Mouse (Mus musculus): Measurements from ENCODE around the gene St6galnac5. TPM values are rescaled to one million over a fixed set of nuclear protein-coding genes. Genes with fewer than 3 reads are reported as not detected.

Gene St6galnac5
- polyA plus RNA-seq, 1 experiment from 2014 or later = 1.5 TPM

DNA sequence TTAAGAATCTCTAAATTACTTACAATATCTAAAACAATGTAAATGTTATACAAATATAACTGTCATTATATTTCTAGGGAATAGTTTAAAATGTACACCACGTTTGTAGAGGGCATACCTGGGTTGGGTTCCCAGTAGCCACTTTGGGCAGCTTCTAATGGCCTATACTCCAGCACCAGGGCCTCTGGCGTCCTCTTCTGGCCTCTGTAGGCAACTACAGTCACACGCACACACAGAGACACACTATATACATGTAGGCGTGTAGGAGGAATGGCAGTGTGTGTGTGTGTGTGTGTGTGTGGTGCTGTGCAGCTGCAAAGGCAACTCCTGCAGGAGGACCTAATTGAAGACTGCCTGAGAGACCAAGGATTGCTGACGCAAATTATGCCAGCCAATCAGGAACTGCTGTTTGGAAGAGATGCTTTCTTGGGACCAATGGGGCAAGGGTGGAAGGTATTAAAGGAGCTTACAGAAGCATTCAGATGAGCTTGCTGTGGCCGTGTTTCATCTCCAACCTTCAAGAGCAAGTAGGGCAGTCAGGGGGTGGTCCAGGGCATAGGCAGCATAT, 106.2 kb downstream of the St6galnac5 start:
- H3K4me1 ChIP-seq (ENCODE audit: control insufficient read depth, insufficient read depth, low read length) = peaks cover 10% of the 10 kb centered on the region; the same call in 1 of the 2 replicates
- H3K36me3 ChIP-seq (ENCODE audit: control insufficient read depth, insufficient read depth, low read length) = no peaks in the 10 kb centered on the region
- H3K9ac ChIP-seq (replicated peaks; ENCODE audit: low read depth, low read length) = no peak overlapping the region
- H3K27ac ChIP-seq (ENCODE audit: low read length) = no peak overlapping the region
- no peak overlapping the region for H3K4me2 ChIP-seq (replicated peaks; ENCODE audit: low read depth, low read length)
- H3K27me3 ChIP-seq (ENCODE audit: control insufficient read depth, insufficient read depth, low read length) = no peaks in the 10 kb centered on the region
- no peak overlapping the region for H3K4me3 ChIP-seq (ENCODE audit: low read depth, low read length)
- ATAC-seq (ENCODE audit: insufficient number of reproducible peaks, insufficient read depth, low FRiP score, low read depth) = no peak
- WGBS = 83% methylated on average over 6 of the region's 6 CpGs
- no peaks in the 10 kb centered on the region for H3K9me3 ChIP-seq (ENCODE audit: control insufficient read depth, low read depth, low read length)

DNA sequence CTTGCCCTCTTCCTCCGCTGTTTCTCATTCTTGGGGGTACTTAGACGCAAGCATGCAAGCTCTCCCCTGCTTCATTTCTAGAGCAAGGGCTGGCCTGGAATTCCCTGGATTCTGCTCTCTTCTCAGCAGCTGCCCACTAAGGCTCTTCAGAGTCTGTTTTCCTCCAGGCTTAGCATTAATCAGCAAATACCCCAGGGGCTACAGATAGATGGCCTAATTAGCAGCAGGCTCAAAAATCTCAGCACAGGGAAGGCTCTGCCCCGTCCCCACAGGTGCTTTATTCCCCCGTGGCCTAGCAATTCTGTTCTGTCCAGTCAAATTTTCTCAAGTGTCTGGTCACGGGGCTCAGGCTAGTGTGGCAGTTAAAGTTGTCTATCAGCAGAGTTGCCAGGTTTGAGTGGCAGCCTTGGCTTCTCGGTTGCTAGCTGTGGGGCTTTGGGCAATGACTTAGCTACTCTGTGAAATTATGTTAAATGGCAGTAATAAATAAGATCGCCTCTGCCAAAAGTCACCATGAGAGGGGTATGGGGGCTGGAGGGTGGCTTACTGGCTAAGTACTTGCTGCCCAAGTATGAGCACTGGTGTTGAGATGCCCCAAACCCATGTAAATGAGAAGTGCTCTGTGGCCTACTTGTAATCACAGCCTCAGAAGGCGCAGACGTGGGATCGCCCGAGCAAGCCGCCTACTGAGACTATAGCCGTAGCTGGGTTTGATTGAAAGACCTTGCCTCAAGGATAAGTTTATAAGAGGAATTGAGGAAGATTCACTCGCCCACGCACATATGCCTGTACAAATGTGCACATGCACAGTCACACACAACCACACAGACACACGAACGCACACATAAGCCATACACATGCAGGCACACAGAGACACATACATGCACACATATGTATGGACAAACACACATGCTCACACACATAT, 107.4 kb downstream of the St6galnac5 start:
- Histone ChIP-seq H3K27me3 (ENCODE audit: control insufficient read depth, insufficient read depth, low read length) (no peaks in the 10 kb centered on the region), H3K27ac (ENCODE audit: low read length) (no peak overlapping the region), H3K4me3 (ENCODE audit: low read depth, low read length) (no peak overlapping the region), H3K4me2 (replicated peaks; ENCODE audit: low read depth, low read length) (no peak overlapping the region), H3K9ac (replicated peaks; ENCODE audit: low read depth, low read length) (no peak overlapping the region), H3K4me1 (ENCODE audit: control insufficient read depth, insufficient read depth, low read length) (0 out of 2 replicates have a peak, but pooled peaks cover 3% of the 10 kb centered on the region), H3K36me3 (ENCODE audit: control insufficient read depth, insufficient read depth, low read length) (no peaks in the 10 kb centered on the region), H3K9me3 (ENCODE audit: control insufficient read depth, low read depth, low read length) (no peaks in the 10 kb centered on the region)
- 91% methylated on average over 17 of the region's 17 CpGs for WGBS
- ATAC-seq (ENCODE audit: insufficient number of reproducible peaks, insufficient read depth, low FRiP score, low read depth) = no peak

DNA sequence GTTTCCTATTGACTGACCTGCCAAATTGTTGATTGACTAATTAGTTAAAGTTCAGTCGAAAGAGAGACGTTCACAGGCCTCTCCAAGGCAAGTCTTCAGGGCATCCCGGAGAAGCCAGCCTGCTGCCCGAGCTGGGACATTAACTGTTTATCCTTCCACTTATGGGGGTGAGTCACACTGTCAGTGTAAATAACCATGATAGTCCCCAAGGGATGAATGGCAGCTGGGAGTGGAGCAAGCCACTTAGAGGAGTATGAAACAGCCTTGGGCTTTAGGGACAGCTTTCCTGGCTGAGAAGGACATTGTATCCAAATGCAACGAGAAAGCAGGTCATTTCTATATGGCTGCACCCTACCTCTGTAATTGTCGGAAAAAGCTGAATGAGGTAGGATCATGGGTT, 109.5 kb downstream of the St6galnac5 start:
- Histone ChIP-seq H3K4me3 (ENCODE audit: low read depth, low read length) (no peak overlapping the region), H3K36me3 (ENCODE audit: control insufficient read depth, insufficient read depth, low read length) (no peaks in the 10 kb centered on the region), H3K27me3 (ENCODE audit: control insufficient read depth, insufficient read depth, low read length) (no peaks in the 10 kb centered on the region), H3K27ac (ENCODE audit: low read length) (no peak overlapping the region), H3K9ac (replicated peaks; ENCODE audit: low read depth, low read length) (no peak overlapping the region), H3K4me2 (replicated peaks; ENCODE audit: low read depth, low read length) (no peak overlapping the region), H3K4me1 (ENCODE audit: control insufficient read depth, insufficient read depth, low read length) (no peaks in the 10 kb centered on the region), H3K9me3 (ENCODE audit: control insufficient read depth, low read depth, low read length) (no peaks in the 10 kb centered on the region)
- WGBS = 67% methylated on average over 6 of the region's 6 CpGs
- no peak for ATAC-seq (ENCODE audit: insufficient number of reproducible peaks, insufficient read depth, low FRiP score, low read depth)

DNA sequence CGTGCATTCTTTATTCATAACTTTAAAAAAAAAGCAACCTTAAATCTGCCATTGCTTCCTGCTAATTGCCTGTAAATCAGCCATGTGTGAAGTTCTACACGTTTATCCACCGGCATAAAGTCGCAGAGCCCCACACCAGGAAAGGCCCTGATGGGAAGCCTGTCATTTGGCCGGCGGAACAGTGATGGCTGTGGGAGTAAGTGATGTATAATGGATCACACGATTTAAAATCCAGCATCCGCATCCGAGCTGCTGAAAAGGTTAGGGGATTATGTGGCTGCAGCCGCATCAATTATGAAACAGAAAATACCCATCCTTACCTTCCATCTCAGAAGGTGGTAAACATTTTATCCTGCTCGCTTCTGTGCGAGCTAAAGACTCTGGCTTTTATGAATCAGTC, 110.0 kb downstream of the St6galnac5 start:
- Histone ChIP-seq H3K36me3 (ENCODE audit: control insufficient read depth, insufficient read depth, low read length) (no peaks in the 10 kb centered on the region), H3K4me2 (replicated peaks; ENCODE audit: low read depth, low read length) (no peak overlapping the region), H3K9me3 (ENCODE audit: control insufficient read depth, low read depth, low read length) (no peaks in the 10 kb centered on the region), H3K27ac (ENCODE audit: low read length) (no peak overlapping the region), H3K9ac (replicated peaks; ENCODE audit: low read depth, low read length) (no peak overlapping the region), H3K27me3 (ENCODE audit: control insufficient read depth, insufficient read depth, low read length) (no peaks in the 10 kb centered on the region), H3K4me1 (ENCODE audit: control insufficient read depth, insufficient read depth, low read length) (no peaks in the 10 kb centered on the region), H3K4me3 (ENCODE audit: low read depth, low read length) (no peak overlapping the region)
- no peak for ATAC-seq (ENCODE audit: insufficient number of reproducible peaks, insufficient read depth, low FRiP score, low read depth)
- 76% methylated on average over 12 of the region's 12 CpGs for WGBS

DNA sequence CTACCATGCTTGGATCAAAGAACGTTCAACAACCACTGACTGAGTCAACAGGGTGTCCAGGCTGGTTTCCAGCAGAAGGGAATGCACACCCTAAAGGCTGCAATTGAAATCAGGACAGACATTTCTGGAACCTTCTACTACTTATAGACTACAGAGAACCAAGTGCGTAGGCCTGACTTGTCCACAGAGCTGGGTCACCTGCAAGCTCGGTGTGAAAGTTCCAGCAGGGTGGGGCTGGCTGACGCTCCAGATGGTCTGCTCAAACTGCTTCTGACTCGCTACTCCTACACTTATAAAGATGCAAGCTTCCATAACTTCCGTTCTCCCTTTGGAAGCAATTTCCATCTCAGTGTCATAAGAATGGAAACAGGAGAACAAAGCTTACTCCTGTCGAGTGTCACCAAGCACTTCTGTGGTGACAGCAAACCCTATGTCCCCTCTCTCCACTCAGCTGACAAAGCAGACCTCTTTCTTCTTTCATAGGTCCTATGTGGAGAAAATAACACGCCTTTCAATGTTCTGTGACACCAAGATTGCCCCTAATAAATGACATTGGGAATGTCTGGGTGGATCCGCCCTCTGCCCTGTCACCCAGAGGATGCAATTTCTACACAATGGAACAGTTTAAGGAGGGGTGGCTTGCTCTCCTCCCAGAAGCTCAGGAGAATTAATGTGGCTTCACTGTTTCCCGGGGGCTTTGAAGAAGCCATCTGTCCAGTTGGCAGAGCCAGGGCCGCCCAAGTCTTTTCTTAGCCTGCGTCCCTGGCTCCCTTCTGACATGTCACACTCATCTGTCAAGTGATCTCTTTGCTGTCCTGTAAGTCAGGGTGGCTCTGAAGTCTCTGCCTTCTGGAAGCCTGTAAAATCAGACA, 114.2 kb downstream of the St6galnac5 start:
- H3K9me3 ChIP-seq (ENCODE audit: control insufficient read depth, low read depth, low read length) = no peaks in the 10 kb centered on the region; the same call in 1 of the 2 replicates
- no peak overlapping the region for H3K9ac ChIP-seq (replicated peaks; ENCODE audit: low read depth, low read length)
- no peak overlapping the region for H3K4me3 ChIP-seq (ENCODE audit: low read depth, low read length)
- H3K27me3 ChIP-seq (ENCODE audit: control insufficient read depth, insufficient read depth, low read length) = no peaks in the 10 kb centered on the region
- no peaks in the 10 kb centered on the region for H3K4me1 ChIP-seq (ENCODE audit: control insufficient read depth, insufficient read depth, low read length)
- WGBS = 77% methylated on average over 12 of the region's 12 CpGs
- H3K36me3 ChIP-seq (ENCODE audit: control insufficient read depth, insufficient read depth, low read length) = no peaks in the 10 kb centered on the region
- no peak for ATAC-seq (ENCODE audit: insufficient number of reproducible peaks, insufficient read depth, low FRiP score, low read depth)
- H3K4me2 ChIP-seq (replicated peaks; ENCODE audit: low read depth, low read length) = no peak overlapping the region
- H3K27ac ChIP-seq (ENCODE audit: low read length) = no peak overlapping the region

DNA sequence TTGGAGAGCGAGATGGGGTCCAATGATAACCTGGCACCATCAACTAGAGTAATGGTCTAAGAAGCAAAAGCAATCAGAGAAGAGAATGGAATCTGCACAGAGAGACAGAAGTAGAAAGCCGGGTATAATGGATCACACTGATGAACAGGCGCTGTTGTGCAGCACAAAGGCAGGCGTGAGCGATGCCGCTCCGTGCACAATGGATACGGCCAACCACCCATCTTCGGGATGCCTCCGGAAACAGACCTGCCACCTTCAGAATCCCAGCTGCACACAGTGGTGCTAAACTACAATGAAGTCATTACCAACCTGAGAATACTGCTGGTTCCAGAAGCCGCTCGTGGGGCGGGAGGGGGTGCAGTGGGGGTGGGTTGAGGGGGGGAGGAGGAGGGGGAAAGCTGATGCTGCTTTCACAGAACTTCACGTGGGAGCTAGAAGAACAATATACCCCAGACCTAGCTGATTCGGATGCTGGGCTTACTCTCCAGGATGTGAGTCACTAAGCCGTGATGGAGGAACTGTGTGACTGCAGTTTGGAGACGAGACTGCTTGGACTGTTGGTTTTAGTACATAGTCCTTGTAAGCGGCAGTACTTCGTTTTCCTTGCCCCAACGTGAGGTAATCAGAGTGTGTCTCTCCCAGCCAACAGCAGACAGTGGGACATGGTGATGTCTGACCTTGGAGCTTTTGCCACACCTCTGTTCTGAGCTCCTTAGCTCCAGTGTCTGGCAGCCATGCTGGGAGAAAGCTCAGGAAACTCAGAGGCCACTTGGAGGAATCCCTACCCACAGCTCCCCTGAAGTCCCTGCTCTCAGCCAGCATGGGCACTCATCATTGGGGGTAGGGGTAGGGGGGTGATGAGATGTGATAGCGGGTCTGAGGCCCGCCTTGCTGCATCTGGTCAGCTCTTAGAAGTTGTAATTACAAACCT, 115.7 kb downstream of the St6galnac5 start:
- H3K4me1 ChIP-seq (ENCODE audit: control insufficient read depth, insufficient read depth, low read length) = no peaks in the 10 kb centered on the region

DNA sequence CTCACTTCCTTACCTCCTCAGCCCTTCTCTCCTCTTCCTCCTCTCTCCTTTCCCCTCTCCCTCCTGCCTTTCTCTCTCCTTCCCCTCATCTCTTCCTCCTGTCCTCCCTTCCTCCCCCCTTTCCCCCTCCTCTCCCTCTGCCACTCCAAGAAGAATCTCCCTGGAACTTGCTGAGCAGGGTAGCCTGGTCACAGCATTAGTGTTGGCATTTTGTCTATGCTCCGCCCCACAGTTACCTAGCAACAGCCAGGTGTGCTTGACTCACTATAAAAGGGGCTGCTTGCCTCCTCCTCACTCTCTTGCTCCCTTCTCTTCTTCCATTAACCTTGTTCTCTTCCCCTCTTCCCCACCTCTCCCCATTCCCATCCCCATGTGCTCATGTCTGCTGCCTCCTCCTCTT, 120.1 kb downstream of the St6galnac5 start:
- ATAC-seq (ENCODE audit: insufficient number of reproducible peaks, insufficient read depth, low FRiP score, low read depth) = no peak
- Histone ChIP-seq H3K9ac (replicated peaks; ENCODE audit: low read depth, low read length) (no peak overlapping the region), H3K27me3 (ENCODE audit: control insufficient read depth, insufficient read depth, low read length) (no peaks in the 10 kb centered on the region), H3K4me3 (ENCODE audit: low read depth, low read length) (no peak overlapping the region), H3K9me3 (ENCODE audit: control insufficient read depth, low read depth, low read length) (no peaks in the 10 kb centered on the region; the same call in 1 of the 2 replicates), H3K4me2 (replicated peaks; ENCODE audit: low read depth, low read length) (no peak overlapping the region), H3K36me3 (ENCODE audit: control insufficient read depth, insufficient read depth, low read length) (no peaks in the 10 kb centered on the region), H3K27ac (ENCODE audit: low read length) (no peak overlapping the region), H3K4me1 (ENCODE audit: control insufficient read depth, insufficient read depth, low read length) (no peaks in the 10 kb centered on the region)
- WGBS = 68% methylated on average over 1 of the region's 1 CpGs

More for the DNA sequence above, 115.7 kb downstream of the St6galnac5 start:
- Histone ChIP-seq H3K27me3 (ENCODE audit: control insufficient read depth, insufficient read depth, low read length) (no peaks in the 10 kb centered on the region), H3K9me3 (ENCODE audit: control insufficient read depth, low read depth, low read length) (no peaks in the 10 kb centered on the region; the same call in 1 of the 2 replicates), H3K4me2 (replicated peaks; ENCODE audit: low read depth, low read length) (no peak overlapping the region), H3K27ac (ENCODE audit: low read length) (no peak overlapping the region), H3K9ac (replicated peaks; ENCODE audit: low read depth, low read length) (no peak overlapping the region), H3K36me3 (ENCODE audit: control insufficient read depth, insufficient read depth, low read length) (no peaks in the 10 kb centered on the region), H3K4me3 (ENCODE audit: low read depth, low read length) (no peak overlapping the region)
- WGBS = 83% methylated on average over 22 of the region's 22 CpGs
- no peak for ATAC-seq (ENCODE audit: insufficient number of reproducible peaks, insufficient read depth, low FRiP score, low read depth)
